14 mouse cellular contexts compared by ENCODE assay signal in genomic region chr5:118532125-118532524, GRCm38 (mm10). TPM values are rescaled to one million over a fixed set of nuclear protein-coding genes. Genes with fewer than 3 reads are reported as not detected.
A peak's percentile ranks its signal among the peaks of the same experiment; 100 is the strongest.
DNase-seq lines count a peak whose midpoint lies in the region; ATAC-seq lines count a peak whose summit lies in the region.
"Had no signal": no experiment of that assay in that cellular context is flagged by ENCODE, and none has a peak within 500 bp of the region (broad histone marks: within the 10 kb centered on the region; RNA-seq: fewer than 3 reads in every experiment).

No protein-coding gene starts in this region.

- no peak overlapping the region for H3K27ac ChIP-seq in forebrain, embryonic 12.5 days
- H3K27ac ChIP-seq in forebrain, embryonic 14.5 days (ENCODE audit: low read depth, low read length), result no peak overlapping the region
- H3K27ac ChIP-seq in limb, embryonic 10.5 days, result peak overlapping the region; percentile 84
- H3K27ac ChIP-seq: layer of hippocampus, adult 2 months; liver, embryonic 15.5 days; macrophage had no signal

- no peaks in the 10 kb centered on the region for H3K9me3 ChIP-seq in forebrain, embryonic 12.5 days
- H3K9me3 ChIP-seq in forebrain, embryonic 14.5 days (replicated peaks; ENCODE audit: control insufficient read depth, low read length), result no peaks in the 10 kb centered on the region
- no peaks in the 10 kb centered on the region for H3K9me3 ChIP-seq in limb, embryonic 10.5 days (replicated peaks)
- H3K9me3 ChIP-seq: G1E; liver, embryonic 15.5 days had no signal

- H3K36me3 ChIP-seq in forebrain, embryonic 12.5 days (replicated peaks), result no peaks in the 10 kb centered on the region
- H3K36me3 ChIP-seq in forebrain, embryonic 14.5 days (ENCODE audit: control insufficient read depth, insufficient read depth, low read length), result no peaks in the 10 kb centered on the region
- no peaks in the 10 kb centered on the region for H3K36me3 ChIP-seq in limb, embryonic 10.5 days
- H3K36me3 ChIP-seq: G1E; liver, embryonic 15.5 days had no signal

- no peak for ATAC-seq in forebrain, embryonic 12.5 days (ENCODE audit: low FRiP score)
- ATAC-seq in forebrain, embryonic 14.5 days, result no peak

- intact Hi-C loops in left cerebral cortex, postnatal 4 days (cut with DNase I), result no loop called here

- peaks cover 20% of the 10 kb centered on the region for H3K4me1 ChIP-seq in forebrain, embryonic 12.5 days
- H3K4me1 ChIP-seq in forebrain, embryonic 14.5 days (ENCODE audit: control insufficient read depth, insufficient read depth, low read length), result 0 out of 2 replicates have a peak, but pooled peaks cover 3% of the 10 kb centered on the region
- peaks cover 64% of the 10 kb centered on the region for H3K4me1 ChIP-seq in limb, embryonic 10.5 days
- H3K4me1 ChIP-seq: liver, embryonic 15.5 days had no signal

- no peak overlapping the region for H3K9ac ChIP-seq in forebrain, embryonic 12.5 days
- H3K9ac ChIP-seq in forebrain, embryonic 14.5 days (ENCODE audit: low read length), result no peak overlapping the region
- H3K9ac ChIP-seq: liver, embryonic 15.5 days had no signal

- peak overlapping the region; percentile 11; the same call in 1 of the 2 replicates for H3K4me2 ChIP-seq in forebrain, embryonic 12.5 days
- no peak overlapping the region for H3K4me2 ChIP-seq in forebrain, embryonic 14.5 days (ENCODE audit: low read length)
- H3K4me2 ChIP-seq: liver, embryonic 15.5 days had no signal

- no peak for DNase-seq in forebrain, embryonic 14.5 days (ENCODE audit: low spot score)
- peak; percentile 22 for DNase-seq in right cerebral cortex, postnatal 4 days
- DNase-seq in right cerebral cortex, adult 2 months (ENCODE audit: low spot score in 2 of 2), result no peak
- DNase-seq in limb, embryonic 10.5 days (ENCODE audit: low spot score), result no peak
- no peak for DNase-seq in gastrocnemius, postnatal 25 days
- DNase-seq in left cerebral cortex, adult 18-20 months (ENCODE audit: low spot score in 2 of 2), result no peak
- no peak for DNase-seq in left cerebral cortex, postnatal 4 days
- DNase-seq: adrenal gland, postnatal 25 days; kidney, adult 18-20 months had no signal

- WGBS in forebrain, embryonic 12.5 days, result 18% methylated on average over 13 of the region's 13 CpGs
- 12% methylated on average over 13 of the region's 13 CpGs for WGBS in forebrain, embryonic 14.5 days
- 16% methylated on average over 13 of the region's 13 CpGs for WGBS in limb, embryonic 10.5 days

- H3K27me3 ChIP-seq in forebrain, embryonic 12.5 days, result no peaks in the 10 kb centered on the region; the same call in 1 of the 2 replicates
- no peaks in the 10 kb centered on the region for H3K27me3 ChIP-seq in forebrain, embryonic 14.5 days (replicated peaks; ENCODE audit: control insufficient read depth, insufficient read depth, low read length)
- H3K27me3 ChIP-seq in limb, embryonic 10.5 days (ENCODE audit: low read depth, poor library complexity, severe bottlenecking), result no peaks in the 10 kb centered on the region

- H3K4me3 ChIP-seq in forebrain, embryonic 12.5 days (replicated peaks), result no peak overlapping the region
- no peak overlapping the region for H3K4me3 ChIP-seq in forebrain, embryonic 14.5 days (ENCODE audit: low read depth, low read length)
- peak overlapping the region; percentile 16; the same call in 1 of the 2 replicates for H3K4me3 ChIP-seq in limb, embryonic 10.5 days
- H3K4me3 ChIP-seq: layer of hippocampus, adult 2 months; liver, embryonic 15.5 days had no signal

RNA-seq across cellular contexts. Expression of gene Med13l, which starts 28.4 kb away (rescaled TPM):
- 17.7 and 19.1 TPM in 2 replicates for polyA plus RNA-seq in forebrain, embryonic 12.5 days (2016; fragmentation: Nextera tagmentation; extraction: Ambion mirVana)
- 14.6 and 18.9 TPM in 2 replicates for polyA plus RNA-seq in forebrain, embryonic 14.5 days (2014; fragmentation: Nextera tagmentation; extraction: Ambion mirVana)
- polyA plus RNA-seq in limb, embryonic 10.5 days (2016; fragmentation: Nextera tagmentation; extraction: Ambion mirVana), result 11.1 and 13.9 TPM in 2 replicates
- total RNA-seq in gastrocnemius, postnatal 25 days (2021), result 10 to 100 TPM; 19.7 to 22.7 TPM
- 100 to 1,000 TPM; 108 to 109 TPM for total RNA-seq in left cerebral cortex, adult 18-20 months (2021)
- 100 to 1,000 TPM in 1 of 2 experiments, 10 to 100 TPM in 1; 95.9 to 105 TPM for total RNA-seq in left cerebral cortex, postnatal 4 days (2021)

Comparison
In these comparisons a context has a peak if more than half of its experiments do, and no peak if none do; other contexts are left out.
1. RNA of gene Med13l, which starts 28.4 kb away (total RNA-seq): 108 to 109 TPM in left cerebral cortex, adult 18-20 months and 95.9 to 105 TPM in left cerebral cortex, postnatal 4 days; 19.7 to 22.7 TPM in gastrocnemius, postnatal 25 days; every median in the first group is over 4 times any median in the second.